Mouse (Mus musculus): ENCODE measurements around the gene Clcn1.

DNA sequence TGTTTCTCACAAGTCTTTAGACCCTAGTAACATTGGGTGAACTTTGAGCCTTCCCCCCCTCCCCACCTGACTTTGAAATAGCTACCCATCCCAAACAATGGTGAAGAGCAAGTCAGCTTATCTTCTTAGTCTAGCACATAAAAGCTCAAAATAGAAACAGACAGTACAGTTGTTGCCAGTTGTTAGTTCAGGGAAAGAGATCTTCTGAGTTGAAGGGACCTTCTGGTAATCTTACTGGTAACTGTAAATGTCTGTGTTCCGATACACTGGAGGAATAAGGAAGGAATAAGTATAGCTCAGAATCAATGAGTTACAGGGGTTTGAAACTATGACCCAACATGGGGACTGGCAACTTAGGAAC is 66.0 kb downstream of the Clcn1 start:
- TF ChIP-seq CTCF (IDR thresholded peaks at IDR 0.05; ENCODE audit: low read depth, low read length) (no peak), POLR2A (IDR thresholded peaks at IDR 0.05; ENCODE audit: extremely low read depth, insufficient read depth, low read length) (no peak)
